Mouse (Mus musculus): ENCODE measurements around the gene Tbl3.

DNA sequence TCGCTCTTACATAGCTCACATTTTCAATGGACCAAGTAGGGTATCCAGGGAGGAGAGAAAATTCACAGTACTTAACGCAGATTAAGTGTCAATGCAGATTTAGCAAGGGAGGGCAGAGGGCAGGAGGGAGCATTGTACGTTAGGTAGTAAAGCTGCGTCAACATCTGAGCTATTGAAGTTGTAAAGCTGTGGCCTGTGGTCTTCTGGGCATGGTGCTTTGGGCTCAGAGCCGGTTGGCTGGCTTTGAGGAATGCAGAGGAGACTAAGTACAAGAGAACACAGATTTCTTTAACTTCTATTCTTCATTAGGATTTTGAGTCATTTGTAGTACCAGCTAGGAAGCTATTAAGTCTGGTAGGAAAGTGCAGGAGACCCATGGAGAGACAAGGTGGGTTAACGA is 8.1 kb upstream of the Tbl3 start:
- TF ChIP-seq CTCF (IDR thresholded peaks at IDR 0.05; ENCODE audit: low read depth) (no peak), EP300 (IDR thresholded peaks at IDR 0.05; ENCODE audit: low read depth) (no peak)

Data from liver, postnatal 0 days (tissue).